ENCODE assay signal across 8 mouse cellular contexts in genomic region chr4:43657146-43657545, GRCm38 (mm10). TPM values are rescaled to one million over a fixed set of nuclear protein-coding genes. Genes with fewer than 3 reads are reported as not detected.
DNase-seq lines count a peak whose midpoint lies in the region; ATAC-seq and TF ChIP-seq lines count a peak whose summit lies in the region.

No protein-coding gene starts in this region.

- no peak for TF ChIP-seq POLR2A in MEL (IDR thresholded peaks at IDR 0.05; ENCODE audit: control insufficient read depth in 1 of 2, insufficient read depth in 1 of 2, low read depth in 1 of 2, low read length in 2 of 2, poor library complexity in 1 of 2)

- TF ChIP-seq CTCF in MEL (IDR thresholded peaks at IDR 0.05 in 2 of 3, conservative IDR thresholded peaks at IDR 0.05 in 1 of 3; ENCODE audit: control insufficient read depth in 1 of 3, insufficient read depth in 1 of 3, low read depth in 2 of 3, low read length in 3 of 3, poor library complexity in 1 of 3, severe bottlenecking in 1 of 3), result peak in 2 of 3 experiments; percentile 34 to 40; a peak in 5 of 6 replicates
- peak; percentile 31; the same call in 1 of the 2 replicates for TF ChIP-seq CTCF in forebrain, postnatal 0 days (IDR thresholded peaks at IDR 0.05; ENCODE audit: low read depth)

- no peaks in the 10 kb centered on the region for H3K36me3 ChIP-seq in heart, embryonic 15.5 days
- peaks cover 0 to 8% of the 10 kb centered on the region in 2 experiments; a peak in 2 of 4 replicates for H3K36me3 ChIP-seq in MEL (ENCODE audit: control insufficient read depth in 1 of 2, insufficient read depth in 2 of 2, low read length in 2 of 2)
- H3K36me3 ChIP-seq in forebrain, postnatal 0 days (ENCODE audit: insufficient read depth), result no peaks in the 10 kb centered on the region
- no peaks in the 10 kb centered on the region for H3K36me3 ChIP-seq in midbrain, embryonic 11.5 days (ENCODE audit: control insufficient read depth, insufficient read depth, low read length)

- H3K27ac ChIP-seq in heart, embryonic 15.5 days, result peak overlapping the region; percentile 95
- no peak overlapping the region for H3K27ac ChIP-seq in MEL (ENCODE audit: control insufficient read depth, low read depth, low read length)
- 0 out of 2 replicates have a peak overlapping the region, but pooled peaks have one; percentile 21 for H3K27ac ChIP-seq in forebrain, postnatal 0 days (ENCODE audit: low read depth, low read length)
- H3K27ac ChIP-seq in midbrain, embryonic 11.5 days (ENCODE audit: low read depth, low read length), result no peak overlapping the region

- peak overlapping the region; percentile 86 for H3K4me2 ChIP-seq in heart, embryonic 15.5 days
- H3K4me2 ChIP-seq in forebrain, postnatal 0 days (ENCODE audit: low read depth), result peak overlapping the region; percentile 98
- peak overlapping the region; percentile 27 for H3K4me2 ChIP-seq in midbrain, embryonic 11.5 days

- H3K4me3 ChIP-seq in heart, embryonic 15.5 days, result peak overlapping the region; percentile 84
- H3K4me3 ChIP-seq in MEL (ENCODE audit: control insufficient read depth in 1 of 2, insufficient read depth in 1 of 2, low read depth in 2 of 2, low read length in 2 of 2), result peak overlapping the region; percentile 76 to 80; a peak in 3 of 4 replicates
- H3K4me3 ChIP-seq in forebrain, postnatal 0 days (ENCODE audit: low read depth, low read length), result peak overlapping the region; percentile 82
- peak overlapping the region; percentile 84 for H3K4me3 ChIP-seq in midbrain, embryonic 11.5 days (ENCODE audit: low read depth, low read length)

- WGBS in heart, embryonic 15.5 days, result 64% methylated on average over 4 of the region's 4 CpGs
- 53% methylated on average over 4 of the region's 4 CpGs for WGBS in forebrain, postnatal 0 days
- 59% methylated on average over 4 of the region's 4 CpGs for WGBS in midbrain, embryonic 11.5 days

- ATAC-seq in heart, embryonic 15.5 days (replicated peaks; ENCODE audit: insufficient number of reproducible peaks, insufficient read depth, low FRiP score, low read depth), result no peak
- no peak for ATAC-seq in forebrain, postnatal 0 days
- no peak for ATAC-seq in midbrain, embryonic 11.5 days (ENCODE audit: low FRiP score)

- intact Hi-C loops in heart, postnatal 10 days (cut with DNase I), result loop anchor here (2.0 kb wide), 2 partner anchors 26 to 68 kb away; partner anchors contain the start of gene Npr2
- intact Hi-C loops in gastrocnemius, postnatal 14 days (cut with DNase I; ENCODE audit: low total_unique reads), result no loop called here

- TF ChIP-seq EP300 in MEL (IDR thresholded peaks at IDR 0.05; ENCODE audit: low read depth in 1 of 2, low read length in 2 of 2), result no peak

- H3K27me3 ChIP-seq in heart, embryonic 15.5 days, result peaks cover 10% of the 10 kb centered on the region
- H3K27me3 ChIP-seq in MEL (ENCODE audit: control insufficient read depth in 1 of 2, insufficient read depth in 2 of 2, low read length in 2 of 2), result peaks cover 0 to 5% of the 10 kb centered on the region in 2 experiments; a peak in 3 of 4 replicates
- no peaks in the 10 kb centered on the region; the same call in 1 of the 2 replicates for H3K27me3 ChIP-seq in forebrain, postnatal 0 days (ENCODE audit: insufficient read depth, low read length)
- H3K27me3 ChIP-seq in midbrain, embryonic 11.5 days (ENCODE audit: control insufficient read depth, insufficient read depth, low read length), result peaks cover 2% of the 10 kb centered on the region; the same call in 1 of the 2 replicates

- no peaks in the 10 kb centered on the region for H3K9me3 ChIP-seq in heart, embryonic 15.5 days (replicated peaks)
- H3K9me3 ChIP-seq in MEL (replicated peaks; ENCODE audit: insufficient read depth, low read length), result no peaks in the 10 kb centered on the region
- no peaks in the 10 kb centered on the region for H3K9me3 ChIP-seq in forebrain, postnatal 0 days (ENCODE audit: low read length)
- H3K9me3 ChIP-seq in midbrain, embryonic 11.5 days (ENCODE audit: control insufficient read depth, low read length), result no peaks in the 10 kb centered on the region

- no peak for TF ChIP-seq RAD21 in MEL (IDR thresholded peaks at IDR 0.05; ENCODE audit: low read depth, low read length)

- no peak overlapping the region for H3K9ac ChIP-seq in heart, embryonic 15.5 days
- no peak overlapping the region for H3K9ac ChIP-seq in MEL (ENCODE audit: control insufficient read depth, low read depth, low read length, poor library complexity, severe bottlenecking)
- peak overlapping the region; percentile 91; the same call in 1 of the 2 replicates for H3K9ac ChIP-seq in forebrain, postnatal 0 days
- no peak overlapping the region for H3K9ac ChIP-seq in midbrain, embryonic 11.5 days (ENCODE audit: low read length)

- no peak for DNase-seq in heart, postnatal 10 days
- peak; percentile 65 for DNase-seq in MEL (ENCODE audit: low read depth, low spot score)
- DNase-seq in forebrain, postnatal 0 days, result no peak
- DNase-seq in midbrain, embryonic 11.5 days (ENCODE audit: low spot score, missing footprints), result peak; percentile 83
- no peak for DNase-seq in adrenal gland, adult (ENCODE audit: inconsistent age in 2 of 2, low spot score in 1 of 2)
- DNase-seq in gastrocnemius, postnatal 14 days, result no peak
- no peak for DNase-seq in right cerebral cortex, adult 2 months (ENCODE audit: low spot score in 2 of 2)

- peaks cover 17% of the 10 kb centered on the region for H3K4me1 ChIP-seq in heart, embryonic 15.5 days (replicated peaks)
- peaks cover 0 to 12% of the 10 kb centered on the region in 2 experiments; a peak in 1 of 4 replicates for H3K4me1 ChIP-seq in MEL (ENCODE audit: control insufficient read depth in 1 of 2, insufficient read depth in 2 of 2, low read length in 2 of 2)
- H3K4me1 ChIP-seq in forebrain, postnatal 0 days (ENCODE audit: insufficient read depth), result peaks cover 7% of the 10 kb centered on the region; the same call in 1 of the 2 replicates
- peaks cover 12% of the 10 kb centered on the region for H3K4me1 ChIP-seq in midbrain, embryonic 11.5 days (ENCODE audit: control insufficient read depth, insufficient read depth, low read length)

- H3K79me2 ChIP-seq in MEL (ENCODE audit: control insufficient read depth, insufficient read depth, low read length, poor library complexity), result peaks cover 3% of the 10 kb centered on the region; the same call in 1 of the 2 replicates

RNA-seq across cellular contexts. Expression of gene Hint2, which starts 0.9 kb away (rescaled TPM):
- 150 and 188 TPM in 2 replicates for polyA plus RNA-seq in heart, embryonic 15.5 days (2015; fragmentation: Nextera tagmentation; extraction: Ambion mirVana)
- total RNA-seq in heart, postnatal 10 days (2021), result 100 to 1,000 TPM; 110 to 112 TPM
- total RNA-seq in MEL (2012; rRNA removed), result 35.3 and 46.4 TPM in 2 replicates
- polyA plus RNA-seq in MEL (2012; ENCODE audit: insufficient read depth in 1 of 2, insufficient read length in 2 of 2, low read depth in 1 of 2, low replicate concordance in 2 of 2, missing spikeins in 1 of 2), result 100 to 1,000 TPM in 1 of 2 experiments, 10 to 100 TPM in 1; 33.2 to 254 TPM
- total RNA-seq in forebrain, postnatal 0 days (2014; rRNA removed), result 53.6 and 61.9 TPM in 2 replicates
- polyA plus RNA-seq in forebrain, postnatal 0 days (2015; fragmentation: Nextera tagmentation; extraction: Ambion mirVana), result 80.0 and 101 TPM in 2 replicates
- polyA plus RNA-seq in midbrain, embryonic 11.5 days (2014; fragmentation: Nextera tagmentation; extraction: Ambion mirVana), result 70.0 and 72.9 TPM in 2 replicates
- 10 to 100 TPM; 48.5 to 53.8 TPM for total RNA-seq in gastrocnemius, postnatal 14 days (2021)

RNA-seq across cellular contexts. Expression of gene Spag8, which starts 3.8 kb away (rescaled TPM):
- 0.30 and 0.77 TPM in 2 replicates for polyA plus RNA-seq in heart, embryonic 15.5 days (2015; fragmentation: Nextera tagmentation; extraction: Ambion mirVana)
- total RNA-seq in heart, postnatal 10 days (2021), result under 1 TPM; 0.19 to 0.52 TPM
- 0.15 and 0.29 TPM in 2 replicates for total RNA-seq in MEL (2012; rRNA removed)
- under 1 TPM in 1 of 2 experiments, not detected in 1; 0.57 TPM for polyA plus RNA-seq in MEL (2012; ENCODE audit: insufficient read depth in 1 of 2, insufficient read length in 2 of 2, low read depth in 1 of 2, low replicate concordance in 2 of 2, missing spikeins in 1 of 2)
- total RNA-seq in forebrain, postnatal 0 days (2014; rRNA removed), result 5.8 and 6.1 TPM in 2 replicates
- 6.0 and 9.1 TPM in 2 replicates for polyA plus RNA-seq in forebrain, postnatal 0 days (2015; fragmentation: Nextera tagmentation; extraction: Ambion mirVana)
- polyA plus RNA-seq in midbrain, embryonic 11.5 days (2014; fragmentation: Nextera tagmentation; extraction: Ambion mirVana), result 2.9 and 3.4 TPM in 2 replicates
- not detected for total RNA-seq in gastrocnemius, postnatal 14 days (2021)

RNA-seq across cellular contexts. Expression of gene Tmem8b, which starts 11.6 kb away (rescaled TPM):
- 3.8 and 4.6 TPM in 2 replicates for polyA plus RNA-seq in heart, embryonic 15.5 days (2015; fragmentation: Nextera tagmentation; extraction: Ambion mirVana)
- total RNA-seq in heart, postnatal 10 days (2021), result 10 to 100 TPM; 15.0 to 15.2 TPM
- 0.42 and 0.46 TPM in 2 replicates for total RNA-seq in MEL (2012; rRNA removed)
- 1 to 10 TPM in 1 of 2 experiments, not detected in 1; 3.6 TPM for polyA plus RNA-seq in MEL (2012; ENCODE audit: insufficient read depth in 1 of 2, insufficient read length in 2 of 2, low read depth in 1 of 2, low replicate concordance in 2 of 2, missing spikeins in 1 of 2)
- total RNA-seq in forebrain, postnatal 0 days (2014; rRNA removed), result 21.3 and 27.4 TPM in 2 replicates
- polyA plus RNA-seq in forebrain, postnatal 0 days (2015; fragmentation: Nextera tagmentation; extraction: Ambion mirVana), result 8.2 and 14.1 TPM in 2 replicates
- polyA plus RNA-seq in midbrain, embryonic 11.5 days (2014; fragmentation: Nextera tagmentation; extraction: Ambion mirVana), result 4.4 and 4.5 TPM in 2 replicates
- 1 to 10 TPM; 8.2 to 9.7 TPM for total RNA-seq in gastrocnemius, postnatal 14 days (2021)

RNA-seq across cellular contexts. Expression of gene Fam221b, which starts 11.8 kb away (rescaled TPM):
- 1.6 and 4.0 TPM in 2 replicates for polyA plus RNA-seq in heart, embryonic 15.5 days (2015; fragmentation: Nextera tagmentation; extraction: Ambion mirVana)
- under 1 TPM; 0.25 to 0.26 TPM for total RNA-seq in heart, postnatal 10 days (2021)
- 7.0 and 8.8 TPM in 2 replicates for total RNA-seq in MEL (2012; rRNA removed)
- polyA plus RNA-seq in MEL (2012; ENCODE audit: insufficient read depth in 1 of 2, insufficient read length in 2 of 2, low read depth in 1 of 2, low replicate concordance in 2 of 2, missing spikeins in 1 of 2), result under 1 TPM in 1 of 2 experiments, not detected in 1; 0.10 TPM
- 0.08 TPM in 1 of 2 replicates, not detected in the other for total RNA-seq in forebrain, postnatal 0 days (2014; rRNA removed)
- 1.6 TPM in 2 replicates for polyA plus RNA-seq in forebrain, postnatal 0 days (2015; fragmentation: Nextera tagmentation; extraction: Ambion mirVana)
- 2.4 and 2.5 TPM in 2 replicates for polyA plus RNA-seq in midbrain, embryonic 11.5 days (2014; fragmentation: Nextera tagmentation; extraction: Ambion mirVana)
- under 1 TPM; 0.16 to 0.20 TPM for total RNA-seq in gastrocnemius, postnatal 14 days (2021)

RNA-seq across cellular contexts. Expression of gene Npr2, which starts 25.4 kb away (rescaled TPM):
- polyA plus RNA-seq in heart, embryonic 15.5 days (2015; fragmentation: Nextera tagmentation; extraction: Ambion mirVana), result 6.7 and 10.8 TPM in 2 replicates
- 10 to 100 TPM; 42.9 to 45.1 TPM for total RNA-seq in heart, postnatal 10 days (2021)
- 0.27 and 0.49 TPM in 2 replicates for total RNA-seq in MEL (2012; rRNA removed)
- polyA plus RNA-seq in MEL (2012; ENCODE audit: insufficient read depth in 1 of 2, insufficient read length in 2 of 2, low read depth in 1 of 2, low replicate concordance in 2 of 2, missing spikeins in 1 of 2), result 1 to 10 TPM in 1 of 2 experiments, not detected in 1; 2.3 TPM
- total RNA-seq in forebrain, postnatal 0 days (2014; rRNA removed), result 28.2 and 35.3 TPM in 2 replicates
- 7.9 and 9.1 TPM in 2 replicates for polyA plus RNA-seq in forebrain, postnatal 0 days (2015; fragmentation: Nextera tagmentation; extraction: Ambion mirVana)
- 14.0 and 15.5 TPM in 2 replicates for polyA plus RNA-seq in midbrain, embryonic 11.5 days (2014; fragmentation: Nextera tagmentation; extraction: Ambion mirVana)
- 10 to 100 TPM; 29.5 to 31.4 TPM for total RNA-seq in gastrocnemius, postnatal 14 days (2021)

Comparison
In these comparisons a context has a peak if more than half of its experiments do, and no peak if none do; other contexts are left out.
1. H3K27ac ChIP-seq: peak in heart, embryonic 15.5 days (single experiment) and forebrain, postnatal 0 days (single experiment); none in MEL (single experiment) and midbrain, embryonic 11.5 days (single experiment).
2. H3K4me2 ChIP-seq: peak in every context shown above with its lines; median percentile 98 in forebrain, postnatal 0 days; 86 in heart, embryonic 15.5 days; 27 in midbrain, embryonic 11.5 days.
3. DNase-seq: peak in MEL (single experiment) and midbrain, embryonic 11.5 days (single experiment); none in heart, postnatal 10 days (0 of 2), forebrain, postnatal 0 days (single experiment), adrenal gland, adult (0 of 2), gastrocnemius, postnatal 14 days (single experiment) and right cerebral cortex, adult 2 months (0 of 2).
4. Peak in every context shown above with its lines, with median percentiles within 50 percentile points of each other: H3K4me3 ChIP-seq.